Mouse (Mus musculus) lung, postnatal 0 days (tissue): Measurements from ENCODE around the gene Dync1i2. TPM values are rescaled to one million over a fixed set of nuclear protein-coding genes. Genes with fewer than 3 reads are reported as not detected.

ENCODE experiments used
- ATAC-seq: fragments of 200-750 bp; cut with Nextera tagmentation; 2 replicates; pipeline ENCODE4 v1.8.0; 2017; ENCODE audit warnings: moderate library complexity
- DNase-seq: peaks from one replicate; pipeline ENCODE4 v3.0.0-alpha.2; 2016; ENCODE audit warnings: low spot score
- H3K27ac ChIP-seq: fragments of 300-500 bp; sonication (generic); 2 replicates; pipeline ENCODE4 v1.5.1; 2014; ENCODE audit warnings: antibody characterized with exemption, mild to moderate bottlenecking, low read length, mixed read lengths
- H3K27me3 ChIP-seq: fragments of 300-500 bp; sonication (generic); replicated peaks from 2 replicates; pipeline ENCODE4 v1.6.1; 2014; ENCODE audit warnings: low read length, mixed read lengths; ENCODE audit not compliant: insufficient read depth
- H3K36me3 ChIP-seq: fragments of 300-500 bp; sonication (generic); 2 replicates; pipeline ENCODE4 v1.6.1; 2014; ENCODE audit warnings: low read length, mixed read lengths; ENCODE audit not compliant: insufficient read depth
- H3K4me1 ChIP-seq: fragments of 300-500 bp; sonication (generic); 2 replicates; pipeline ENCODE4 v1.6.1; 2014; ENCODE audit warnings: antibody characterized with exemption, low read depth, low read length, mixed read lengths; ENCODE audit not compliant: insufficient read depth
- H3K4me2 ChIP-seq: fragments of 300-500 bp; sonication (generic); replicated peaks from 2 replicates; pipeline ENCODE4 v1.6.1; 2014; ENCODE audit warnings: low read depth, mild to moderate bottlenecking, low read length, moderate library complexity, mixed read lengths
- H3K4me3 ChIP-seq: fragments of 300-500 bp; sonication (generic); 2 replicates; pipeline ENCODE4 v1.5.1; 2014; ENCODE audit warnings: low read depth, low read length
- H3K9ac ChIP-seq: fragments of 300-500 bp; sonication (generic); replicated peaks from 2 replicates; pipeline ENCODE4 v1.6.1; 2014; ENCODE audit warnings: low read depth, mild to moderate bottlenecking
- H3K9me3 ChIP-seq: fragments of 300-500 bp; sonication (generic); 2 replicates; pipeline ENCODE4 v1.6.1; 2016; ENCODE audit warnings: low read length, mixed read lengths
- CTCF ChIP-seq: IDR thresholded peaks from 2 replicates; pipeline ENCODE4 v1.5.1; 2016; ENCODE audit warnings: antibody characterized with exemption, mild to moderate bottlenecking
- EP300 ChIP-seq: IDR thresholded peaks from 2 replicates; pipeline ENCODE4 v1.6.1; 2016; ENCODE audit warnings: antibody characterized with exemption, mild to moderate bottlenecking, control low read depth
- WGBS: fragments of 180-500 bp; shearing (Covaris S2); extraction: QIAGEN DNeasy Blood & Tissue Kit; methylation state at CpG from one replicate; pipeline ENCODE4 v1.1.7; 2014; 5-methylcytosine and 5-hydroxymethylcytosine counted together
- polyA plus RNA-seq: library from polyadenylated mRNA; unstranded; fragments of >200 nt; fragmentation: Nextera tagmentation; extraction: Ambion mirVana; gene quantifications from 2 replicates; pipeline ENCODE4 v1.2.1, GENCODE M21; 2015

Dync1i2 gene
- polyA plus RNA-seq, 1 experiment from 2014 or later: 76.6 TPM

DNA sequence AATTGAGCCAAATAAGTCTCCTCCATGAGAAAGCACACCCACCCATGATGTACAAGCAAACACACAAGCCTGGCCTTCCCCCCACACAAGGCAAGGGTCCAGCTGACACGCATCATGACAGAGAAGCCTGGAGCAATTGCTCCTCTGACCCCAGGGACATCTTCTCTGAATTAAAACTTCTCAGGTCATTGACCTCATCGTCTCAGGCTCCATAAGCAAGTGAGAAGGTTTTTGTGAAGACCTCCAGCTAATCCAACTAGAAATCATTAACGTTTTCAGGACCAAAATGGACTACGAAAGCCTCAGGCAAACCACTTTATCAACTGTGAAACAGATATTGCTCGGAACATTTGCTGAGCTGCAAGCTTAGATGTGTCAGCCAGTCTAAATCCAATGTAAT is 80.1 kb downstream of the Dync1i2 start:
- no peaks in the 10 kb centered on the region for H3K27me3 ChIP-seq
- no peak overlapping the region for H3K27ac ChIP-seq
- H3K9ac ChIP-seq: no peak overlapping the region
- no peaks in the 10 kb centered on the region for H3K4me1 ChIP-seq
- H3K4me3 ChIP-seq: no peak overlapping the region
- 61% methylated on average over 5 of the region's 5 CpGs for WGBS
- H3K36me3 ChIP-seq: no peaks in the 10 kb centered on the region
- DNase-seq (no peak), ATAC-seq (no peak)
- no peak overlapping the region for H3K4me2 ChIP-seq
- H3K9me3 ChIP-seq: no peaks in the 10 kb centered on the region
- TF ChIP-seq CTCF: no peak
- TF ChIP-seq EP300: no peak

DNA sequence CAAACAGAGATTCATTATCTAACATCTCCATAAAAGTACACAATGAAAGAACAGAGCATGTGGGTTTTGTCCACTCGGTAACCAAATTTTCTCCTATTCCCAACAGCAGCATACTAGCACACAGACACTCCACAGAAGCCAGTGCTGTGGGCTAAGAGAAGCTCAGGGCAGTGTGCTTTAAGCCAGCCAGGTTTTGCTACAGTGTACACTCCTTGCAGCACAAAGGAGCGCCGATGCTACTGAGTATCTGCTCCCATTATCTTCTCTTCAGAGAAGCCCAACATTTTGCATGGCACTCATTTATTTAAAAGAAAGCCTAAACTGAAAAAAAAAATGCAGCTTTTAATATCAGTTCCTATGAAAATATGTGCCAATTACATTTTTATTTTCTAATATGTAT is 82.5 kb downstream of the Dync1i2 start:
- H3K36me3 ChIP-seq: no peaks in the 10 kb centered on the region
- no peak overlapping the region for H3K9ac ChIP-seq
- H3K27ac ChIP-seq: no peak overlapping the region
- no peaks in the 10 kb centered on the region for H3K4me1 ChIP-seq
- H3K27me3 ChIP-seq: no peaks in the 10 kb centered on the region
- no peaks in the 10 kb centered on the region for H3K9me3 ChIP-seq
- no peak for DNase-seq
- 69% methylated on average over 3 of the region's 3 CpGs for WGBS
- TF ChIP-seq EP300 (no peak), CTCF (no peak)
- H3K4me2 ChIP-seq: no peak overlapping the region
- H3K4me3 ChIP-seq: no peak overlapping the region
- ATAC-seq: no peak

DNA sequence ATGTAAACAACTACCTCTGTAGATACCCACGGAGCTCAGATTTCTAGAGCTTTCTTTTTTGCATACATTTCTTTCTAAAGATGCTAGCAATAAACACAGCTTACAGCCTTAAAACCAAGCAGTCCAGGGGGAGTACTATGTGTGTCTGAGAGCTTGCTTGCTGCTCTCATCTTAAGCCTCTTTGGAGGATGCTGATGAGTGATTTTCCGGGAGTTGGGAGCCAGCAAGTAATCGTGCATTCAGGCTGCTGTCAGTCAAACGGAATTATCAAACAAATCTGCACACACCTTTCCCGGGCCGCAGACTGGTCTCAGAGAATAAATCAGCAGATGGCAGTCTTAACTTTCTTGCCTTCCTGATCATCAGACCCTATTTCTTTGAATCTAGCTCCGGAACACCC is 83.0 kb downstream of the Dync1i2 start:
- WGBS: 26% methylated on average over 7 of the region's 7 CpGs
- DNase-seq: no peak

DNA sequence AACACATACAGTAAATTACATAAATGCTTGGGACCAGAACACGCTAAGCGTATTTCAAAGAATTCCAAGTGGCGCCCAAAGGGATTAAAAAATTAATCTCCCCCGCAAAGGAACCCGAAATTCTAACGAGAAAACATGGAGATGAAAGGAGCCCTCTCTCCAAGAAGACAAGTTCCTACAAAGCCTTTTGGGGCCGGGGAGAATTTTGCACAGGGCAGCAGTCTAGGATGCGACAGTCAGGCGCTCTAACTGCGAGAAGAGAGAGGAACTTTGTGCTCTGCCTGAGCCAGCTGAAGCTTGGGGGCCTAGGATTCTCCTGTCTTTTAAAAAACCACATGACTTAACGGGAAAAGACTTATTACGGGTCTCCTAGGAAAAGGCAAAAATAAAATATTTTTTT is 84.3 kb downstream of the Dync1i2 start:
- 88% methylated on average over 12 of the region's 12 CpGs for WGBS
- Histone ChIP-seq H3K9ac (no peak overlapping the region), H3K4me1 (no peaks in the 10 kb centered on the region), H3K4me2 (no peak overlapping the region), H3K27ac (no peak overlapping the region), H3K9me3 (no peaks in the 10 kb centered on the region), H3K4me3 (no peak overlapping the region), H3K36me3 (no peaks in the 10 kb centered on the region), H3K27me3 (no peaks in the 10 kb centered on the region)
- ATAC-seq (no peak), DNase-seq (no peak)
- TF ChIP-seq CTCF (no peak), EP300 (no peak)

More for the DNA sequence above, 83.0 kb downstream of the Dync1i2 start:
- TF ChIP-seq CTCF: no peak
- no peak for TF ChIP-seq EP300
- ATAC-seq: no peak
- Histone ChIP-seq H3K4me1 (no peaks in the 10 kb centered on the region), H3K4me2 (no peak overlapping the region), H3K27me3 (no peaks in the 10 kb centered on the region), H3K36me3 (no peaks in the 10 kb centered on the region), H3K9ac (no peak overlapping the region), H3K27ac (no peak overlapping the region), H3K4me3 (no peak overlapping the region), H3K9me3 (no peaks in the 10 kb centered on the region)

DNA sequence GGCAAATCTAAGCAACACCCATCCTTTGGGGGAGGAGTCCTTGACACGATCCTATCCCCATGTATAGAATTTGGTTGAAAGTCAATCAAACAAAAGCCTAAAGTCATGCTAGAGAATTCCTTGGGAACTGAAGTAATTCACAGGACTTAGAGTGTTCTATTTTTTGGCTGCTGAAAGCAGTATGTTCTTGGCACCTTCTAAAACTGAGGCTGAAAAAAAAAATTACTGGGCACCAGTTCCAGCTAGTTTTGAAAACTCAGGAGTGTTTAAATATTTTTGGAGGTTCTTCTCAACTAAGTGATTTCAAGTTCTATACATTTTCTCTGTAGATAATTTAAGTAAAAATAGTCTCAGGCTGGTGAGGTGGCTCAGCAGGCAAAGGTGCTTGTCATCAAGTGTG is 86.0 kb downstream of the Dync1i2 start:
- Histone ChIP-seq H3K4me3 (no peak overlapping the region), H3K27me3 (no peaks in the 10 kb centered on the region), H3K9ac (no peak overlapping the region), H3K27ac (no peak overlapping the region), H3K36me3 (no peaks in the 10 kb centered on the region), H3K4me1 (no peaks in the 10 kb centered on the region), H3K4me2 (no peak overlapping the region), H3K9me3 (no peaks in the 10 kb centered on the region)
- 53% methylated on average over 1 of the region's 1 CpGs for WGBS
- no peak for DNase-seq
- ATAC-seq: no peak
- TF ChIP-seq CTCF: no peak
- TF ChIP-seq EP300: no peak

DNA sequence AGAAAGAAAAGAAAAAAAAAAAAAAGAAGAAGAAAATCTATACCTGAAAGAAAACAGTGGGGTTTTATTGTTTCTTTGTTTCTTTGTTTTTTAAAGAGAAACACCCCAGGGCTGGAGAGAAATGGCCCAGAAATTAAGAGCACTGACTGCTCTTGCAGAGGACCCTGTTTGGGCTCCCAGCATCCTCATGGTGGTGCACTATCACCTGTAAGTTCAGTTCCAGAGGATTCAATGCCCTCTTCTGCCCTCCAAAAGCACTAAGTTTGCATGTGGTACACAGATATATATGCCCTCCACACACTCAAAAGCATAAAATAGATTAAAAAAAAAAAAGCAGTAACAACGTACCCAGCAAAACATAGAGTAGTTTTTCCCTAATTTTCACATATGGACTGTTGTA is 87.2 kb downstream of the Dync1i2 start:
- TF ChIP-seq CTCF (no peak), EP300 (no peak)
- Histone ChIP-seq H3K4me2 (no peak overlapping the region), H3K4me3 (no peak overlapping the region), H3K9me3 (no peaks in the 10 kb centered on the region), H3K27me3 (no peaks in the 10 kb centered on the region), H3K27ac (no peak overlapping the region), H3K9ac (no peak overlapping the region), H3K4me1 (no peaks in the 10 kb centered on the region), H3K36me3 (no peaks in the 10 kb centered on the region)
- no peak for DNase-seq
- no peak for ATAC-seq
- 97% methylated on average over 1 of the region's 1 CpGs for WGBS

DNA sequence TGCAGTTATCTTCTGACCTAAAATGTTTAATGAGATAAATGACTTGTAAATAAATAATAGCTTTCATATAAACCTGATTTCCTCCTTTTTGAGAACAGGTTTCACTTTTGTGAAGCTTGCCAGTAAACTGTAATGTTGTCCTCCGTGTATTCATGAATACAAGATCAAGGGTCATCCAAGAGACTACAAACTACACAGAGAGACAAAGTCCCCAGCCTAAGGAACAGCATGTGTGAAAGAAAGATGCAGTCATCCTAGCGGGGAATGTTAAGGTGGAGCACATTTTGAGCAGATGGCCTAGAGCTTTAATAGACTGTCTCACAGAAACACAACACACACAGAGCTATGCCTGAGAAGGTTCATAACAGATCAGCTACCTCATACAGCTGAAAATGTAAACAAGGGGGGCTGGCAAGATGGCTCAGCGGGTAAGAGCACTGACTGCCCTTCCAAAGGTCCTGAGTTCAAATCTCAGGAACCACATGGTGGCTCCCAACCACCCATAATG is 90.7 kb downstream of the Dync1i2 start:
- H3K36me3 ChIP-seq: no peaks in the 10 kb centered on the region
- no peaks in the 10 kb centered on the region for H3K27me3 ChIP-seq
- no peak overlapping the region for H3K4me2 ChIP-seq
- H3K9me3 ChIP-seq: no peaks in the 10 kb centered on the region
- ATAC-seq (no peak), DNase-seq (no peak)
- H3K4me1 ChIP-seq: no peaks in the 10 kb centered on the region
- no peak overlapping the region for H3K9ac ChIP-seq
- no peak overlapping the region for H3K27ac ChIP-seq
- WGBS: 69% methylated on average over 3 of the region's 3 CpGs
- TF ChIP-seq EP300 (no peak), CTCF (no peak)
- no peak overlapping the region for H3K4me3 ChIP-seq
